Mouse (Mus musculus) cortical plate, adult 2 months (tissue): ENCODE data around the gene N4bp1.

ENCODE experiments used
- CTCF ChIP-seq: fragments of 200-500 bp; IDR thresholded peaks from 2 replicates; pipeline ENCODE4 v1.5.1; 2011; ENCODE audit warnings: mild to moderate bottlenecking, control low read depth, low read length; ENCODE audit not compliant: insufficient read depth; ENCODE audit errors: extremely low read depth
- POLR2A ChIP-seq: fragments of 200-500 bp; IDR thresholded peaks from 2 replicates; pipeline ENCODE4 v1.6.1; 2011; ENCODE audit warnings: mild to moderate bottlenecking, low read length, control low read depth; ENCODE audit not compliant: insufficient read depth; ENCODE audit errors: extremely low read depth

- TF ChIP-seq POLR2A (no peak), CTCF (no peak)
Observed at GRCm38 (mm10) chr8:86910250-86910649, 25.2 kb upstream of the N4bp1 start.
